Mouse (Mus musculus) spleen, postnatal 10 days (tissue): ENCODE data around the gene Borcs6.

Experiments
- DNase-seq, 2 experiments: peaks; one replicate each; pipeline ENCODE4 v3.0.0; 2021 to 2022; ENCODE audit warnings: low spot score in 2 of 2

Gene Borcs6

GRCm38 (mm10) chr11:69070590-69071222 is 11.2 kb downstream of the Borcs6 start, which contains the start of gene Tmem107:
Gene Tmem107, plus strand, starts transcription at chr11:69070806.
- DNase-seq = peak; percentile 92 to 96

GRCm38 (mm10) chr11:69071262-69071661 is 11.7 kb downstream of the Borcs6 start:
- DNase-seq = no peak

GRCm38 (mm10) chr11:69072234-69072633 is 12.7 kb downstream of the Borcs6 start:
- no peak for DNase-seq

GRCm38 (mm10) chr11:69072666-69073064 is 13.1 kb downstream of the Borcs6 start:
- DNase-seq = no peak

GRCm38 (mm10) chr11:69073065-69073888 is 13.8 kb downstream of the Borcs6 start:
- peak; percentile 76 to 89 for DNase-seq

GRCm38 (mm10) chr11:69073951-69074775 is 14.6 kb downstream of the Borcs6 start:
- DNase-seq = no peak

- no peak for DNase-seq
Measured at GRCm38 (mm10) chr11:69074776-69075069, 15.2 kb downstream of the Borcs6 start.

- no peak for DNase-seq
Measured at GRCm38 (mm10) chr11:69075764-69076479, 16.4 kb downstream of the Borcs6 start.

GRCm38 (mm10) chr11:69076572-69076971 is 17.1 kb downstream of the Borcs6 start:
- no peak for DNase-seq

GRCm38 (mm10) chr11:69077316-69077715 is 17.8 kb downstream of the Borcs6 start:
- DNase-seq = no peak

- DNase-seq = no peak
Measured at GRCm38 (mm10) chr11:69078041-69078440, 18.5 kb downstream of the Borcs6 start.

- DNase-seq = peak in 1 of 2 experiments; percentile 45
Measured at GRCm38 (mm10) chr11:69078805-69079438, 19.4 kb downstream of the Borcs6 start.

- DNase-seq = no peak
Measured at GRCm38 (mm10) chr11:69080102-69080854, 20.8 kb downstream of the Borcs6 start.

GRCm38 (mm10) chr11:69080855-69081222 is 21.3 kb downstream of the Borcs6 start:
- no peak for DNase-seq

GRCm38 (mm10) chr11:69081613-69082012 is 22.1 kb downstream of the Borcs6 start:
- no peak for DNase-seq

GRCm38 (mm10) chr11:69085608-69086007 is 26.1 kb downstream of the Borcs6 start:
- DNase-seq = no peak

GRCm38 (mm10) chr11:69086390-69086789 is 26.9 kb downstream of the Borcs6 start:
- DNase-seq = no peak

GRCm38 (mm10) chr11:69087082-69087481 is 27.6 kb downstream of the Borcs6 start:
- no peak for DNase-seq

- DNase-seq = no peak
Measured at GRCm38 (mm10) chr11:69087597-69087996, 28.1 kb downstream of the Borcs6 start.

GRCm38 (mm10) chr11:69088103-69088855 is 28.8 kb downstream of the Borcs6 start, which contains the start of gene Vamp2:
Gene Vamp2, plus strand, starts transcription at chr11:69088490.
- DNase-seq = peak; percentile 87 to 93
